Mouse (Mus musculus) right cerebral cortex, adult 18-20 months (tissue): ENCODE measurements at regions not wholly inside any gene's neighbourhood (a gene's known extent, or its start where the extent isn't known, plus 50 kb on each side); places are given as distances from the start of the nearest gene placed in this dataset.

Experiments
- DNase-seq: peaks from one replicate; pipeline ENCODE4 v3.0.0; 2022; ENCODE audit warnings: mixed read lengths

DNA sequence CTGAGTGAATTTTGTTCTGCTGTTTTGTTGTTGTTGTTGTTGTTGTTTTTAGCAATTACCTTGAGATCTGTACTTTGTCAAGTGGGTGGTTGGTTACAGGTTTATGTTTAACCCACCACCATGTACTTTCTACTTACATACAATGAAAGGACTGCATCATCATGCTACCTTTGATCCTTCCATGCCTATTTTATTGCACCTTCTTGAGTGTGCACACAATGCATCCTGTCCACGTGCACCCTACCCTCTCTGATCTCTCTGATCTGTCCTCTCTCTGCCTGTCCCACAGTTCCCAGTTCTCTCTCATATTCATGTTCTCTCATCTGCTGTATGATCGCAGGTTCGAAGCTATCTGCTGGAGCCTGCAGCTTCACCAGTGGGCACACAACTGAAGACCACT is 59.9 kb upstream of the Gas1 start:
- DNase-seq = no peak

- DNase-seq = no peak
These were observed 65.4 kb upstream of the Gas1 start for GRCm38 (mm10) chr13:60242447-60243109.

DNA sequence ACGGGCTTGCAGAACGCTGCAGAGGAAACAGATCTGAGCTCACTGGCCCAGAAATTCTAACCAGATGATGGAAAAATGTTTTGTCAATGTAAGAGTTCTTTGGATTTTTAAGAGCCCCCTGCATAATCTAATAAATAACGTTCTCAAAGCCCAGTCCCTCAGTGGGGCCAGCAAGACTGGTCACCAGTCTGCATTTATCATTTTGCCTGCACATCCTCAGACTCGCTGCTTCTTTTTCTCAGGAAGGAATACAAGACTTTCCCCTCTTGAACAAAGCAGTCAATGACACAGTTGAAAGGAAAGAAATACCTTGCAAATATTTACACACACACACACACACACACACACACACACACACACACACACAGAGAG is 65.9 kb upstream of the Gas1 start:
- no peak for DNase-seq

GRCm38 (mm10) chr13:60255162-60255561 is 78.0 kb upstream of the Gas1 start:
- DNase-seq = no peak

- no peak for DNase-seq
These were observed 78.5 kb upstream of the Gas1 start for GRCm38 (mm10) chr13:60255715-60256114.

DNA sequence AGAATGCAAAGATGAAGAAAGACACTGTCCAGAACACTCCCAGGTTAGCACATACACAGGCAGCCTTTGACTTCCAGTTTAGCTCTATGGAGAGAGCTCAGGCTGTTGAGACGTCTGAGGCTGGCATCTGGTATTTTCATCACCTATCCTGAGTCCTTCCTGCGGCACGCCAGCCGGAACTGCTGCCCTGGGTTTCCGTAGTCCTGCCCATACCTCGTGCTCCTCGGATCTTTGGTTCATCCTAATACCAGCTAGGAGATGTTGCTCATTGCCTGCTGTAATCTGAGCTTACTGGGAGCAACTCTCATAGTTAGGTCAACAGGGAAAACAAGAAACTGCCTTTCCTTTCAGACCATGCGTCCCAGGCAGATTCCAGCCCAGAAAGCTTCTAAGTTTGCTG is 79.8 kb upstream of the Gas1 start:
- no peak for DNase-seq

- DNase-seq = no peak
These were observed 80.7 kb upstream of the Gas1 start for GRCm38 (mm10) chr13:60257878-60258277.

DNA sequence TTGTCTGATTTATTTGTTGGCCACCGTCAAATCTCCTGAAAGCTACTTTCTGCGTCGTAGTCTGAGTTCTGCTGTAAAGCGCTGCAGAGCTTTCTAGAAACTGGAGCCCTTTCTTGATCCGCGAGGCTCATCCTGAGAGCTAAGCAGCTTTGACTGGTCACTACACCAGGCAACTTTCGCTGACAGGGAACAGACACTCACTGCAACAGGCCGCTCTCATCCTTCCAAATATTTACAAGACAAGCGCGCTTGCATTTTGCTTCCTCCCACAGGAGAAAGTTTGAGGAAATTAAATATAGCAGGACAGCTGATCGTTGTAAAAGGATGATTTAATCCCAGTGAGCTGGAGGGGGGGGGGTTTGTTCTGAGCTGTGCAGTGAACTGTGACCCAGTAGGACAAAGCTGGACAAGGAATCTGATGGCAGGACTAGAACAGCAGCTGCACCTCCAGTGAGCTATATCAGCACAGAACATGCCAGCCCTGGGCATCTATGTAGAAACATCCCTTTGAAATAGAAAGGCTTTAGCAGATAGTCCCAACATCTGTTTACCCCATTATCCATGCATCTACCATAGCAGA is 85.4 kb upstream of the Gas1 start:
- DNase-seq = no peak

DNA sequence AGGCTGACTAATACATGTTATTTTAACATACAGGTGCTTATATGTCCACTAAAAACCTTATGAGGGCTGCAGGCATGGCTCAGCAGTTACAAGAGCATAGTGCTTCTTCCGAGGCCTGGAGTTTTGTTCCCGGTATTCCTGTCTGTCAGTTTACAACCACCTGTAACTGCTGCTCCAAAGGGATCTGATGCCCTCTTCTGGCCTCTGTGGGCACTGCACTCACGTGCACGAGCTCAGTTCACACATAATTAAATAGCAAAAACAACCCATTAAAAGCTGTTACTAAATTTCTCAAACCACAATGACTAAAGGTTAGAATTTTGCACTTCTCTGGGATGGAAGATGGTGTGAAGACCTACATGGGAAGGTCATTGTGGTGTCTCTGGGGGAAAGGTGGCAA is 87.3 kb upstream of the Gas1 start:
- DNase-seq = no peak

DNA sequence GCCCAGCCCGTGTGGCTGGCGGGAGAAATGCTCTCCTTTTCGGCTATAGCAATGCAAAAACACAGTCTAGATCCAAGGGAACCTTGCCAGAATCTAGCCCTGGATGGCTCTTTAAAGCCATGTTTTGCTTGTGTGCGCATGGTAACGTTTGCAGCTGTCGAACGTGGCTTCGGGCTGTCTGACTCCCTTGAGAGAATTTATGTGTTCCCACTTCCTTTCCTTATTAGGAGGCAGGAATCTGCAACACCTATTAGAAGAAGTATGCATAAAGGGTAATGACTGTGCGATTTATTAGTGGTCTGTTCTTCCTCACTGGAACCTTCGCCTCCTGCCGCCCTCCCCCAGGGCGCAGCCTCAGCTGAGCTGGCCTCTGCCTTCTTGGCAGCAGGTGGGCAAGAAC is 90.4 kb upstream of the Gas1 start:
- DNase-seq = no peak

DNA sequence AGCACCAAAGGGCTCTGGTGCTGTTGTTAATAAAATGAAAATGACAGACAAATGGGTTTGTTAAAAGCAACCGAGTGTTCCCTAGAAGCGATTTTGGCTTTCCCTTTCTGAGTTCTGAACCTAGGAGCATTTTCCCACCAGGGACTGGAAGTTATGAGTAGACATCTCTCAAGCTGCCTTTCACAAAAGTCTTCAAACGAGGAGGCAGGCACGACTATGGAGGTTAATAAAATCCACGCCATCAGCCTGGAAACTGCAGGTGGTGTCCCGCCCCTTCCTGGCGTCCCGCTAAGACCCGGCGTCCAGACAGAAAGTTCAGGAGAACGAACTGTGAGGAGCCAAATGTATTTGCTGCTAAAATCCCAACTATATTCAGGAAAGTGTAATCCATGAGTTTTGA is 91.1 kb upstream of the Gas1 start:
- no peak for DNase-seq

DNA sequence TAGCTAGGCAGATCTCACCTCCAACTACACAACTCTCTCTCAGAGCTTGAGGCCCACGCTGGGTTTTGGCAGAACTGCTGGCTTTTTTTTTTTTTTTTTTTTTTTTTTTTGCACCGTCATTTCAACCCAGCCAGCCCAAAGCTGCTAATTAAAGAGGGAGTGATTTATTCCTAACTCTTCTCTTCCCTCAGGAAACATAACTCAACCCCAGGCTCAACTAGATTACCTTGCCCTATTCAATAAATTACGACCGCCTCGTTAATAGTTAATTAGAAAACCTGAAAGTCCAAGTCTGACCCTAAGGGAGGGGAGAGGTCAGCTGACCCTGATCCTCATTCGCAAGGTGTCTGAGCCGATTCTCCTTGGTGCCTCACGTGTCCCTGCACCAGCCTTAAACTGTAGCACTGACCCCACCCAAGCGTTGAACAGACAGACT is 92.3 kb upstream of the Gas1 start:
- no peak for DNase-seq

GRCm38 (mm10) chr13:60270526-60270925 is 93.4 kb upstream of the Gas1 start:
- no peak for DNase-seq

GRCm38 (mm10) chr13:60273331-60273730 is 96.2 kb upstream of the Gas1 start:
- DNase-seq = no peak

- no peak for DNase-seq
These were observed 105.5 kb upstream of the Gas1 start for GRCm38 (mm10) chr13:60282543-60283251.

DNA sequence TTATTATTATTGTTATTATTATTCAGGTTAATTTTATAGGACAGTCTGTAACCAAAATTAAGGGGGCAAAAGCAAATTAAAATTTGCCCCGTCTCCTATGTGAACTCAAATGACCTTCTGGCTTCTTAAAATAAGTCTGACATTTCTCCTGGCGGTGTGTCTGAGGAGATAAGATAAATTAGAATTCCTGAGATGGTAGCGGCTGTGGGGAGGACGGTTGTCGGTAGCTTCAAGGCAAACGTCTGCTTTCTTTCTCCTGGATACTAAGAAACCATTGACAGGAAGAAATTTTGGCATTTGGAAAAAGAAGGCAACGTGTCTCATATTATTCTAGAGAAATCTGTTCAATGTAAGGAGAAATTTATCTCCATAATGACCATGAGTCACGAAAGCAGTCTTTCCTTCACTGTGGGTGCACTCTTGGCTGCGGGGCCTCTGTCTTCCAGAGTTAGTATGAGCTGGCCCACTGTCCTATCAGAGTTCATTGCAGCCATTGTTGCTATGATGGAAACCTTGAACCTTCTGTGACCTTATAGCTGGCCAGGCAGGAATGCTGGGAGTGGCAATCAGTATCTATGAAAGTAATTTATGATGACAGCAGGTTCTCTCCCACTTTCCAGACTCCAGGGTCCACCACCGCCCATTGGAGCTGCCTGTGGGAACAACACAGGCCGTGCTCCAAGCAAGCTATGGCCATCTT is 109.5 kb upstream of the Gas1 start:
- DNase-seq = no peak

GRCm38 (mm10) chr13:60289650-60290049 is 112.5 kb upstream of the Gas1 start:
- no peak for DNase-seq

DNA sequence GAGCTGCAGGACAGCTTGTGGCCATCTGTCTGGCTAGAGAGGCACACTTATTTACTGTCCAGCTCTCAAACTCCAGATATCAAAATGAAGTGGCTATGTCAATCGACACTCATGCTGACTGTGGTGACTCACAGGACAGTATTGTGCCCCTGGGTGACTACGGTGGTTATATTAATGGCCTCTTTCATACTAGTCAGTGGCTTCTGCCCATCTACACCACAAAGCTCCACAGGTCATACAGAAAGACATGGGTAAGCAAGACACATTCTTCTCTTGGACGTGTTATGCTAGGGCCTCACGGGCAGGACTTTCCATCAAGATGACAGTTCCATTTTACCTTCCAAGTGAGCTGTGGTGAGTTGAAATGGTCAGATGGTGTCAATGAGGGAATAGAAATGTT is 113.7 kb upstream of the Gas1 start:
- no peak for DNase-seq

DNA sequence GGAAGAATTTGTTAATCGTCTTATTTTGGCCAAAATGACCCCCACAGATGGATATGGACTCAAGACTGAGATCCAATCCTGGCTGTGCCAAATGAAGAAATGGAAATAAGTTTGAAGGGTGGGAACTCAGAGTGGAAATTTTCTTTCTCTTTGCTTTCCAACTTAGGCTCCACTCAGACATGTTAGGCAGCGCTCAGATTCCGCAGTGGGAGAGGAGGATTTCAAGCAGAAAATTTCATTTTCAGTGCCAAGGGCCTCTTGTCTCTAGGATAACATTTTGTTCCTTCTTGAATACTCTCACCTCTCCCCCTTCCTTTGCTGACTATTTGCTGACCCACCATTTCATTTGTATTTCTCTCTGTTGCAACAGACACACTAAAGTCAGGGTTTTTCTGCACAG is 114.2 kb upstream of the Gas1 start:
- no peak for DNase-seq

- no peak for DNase-seq
These were observed 119.2 kb upstream of the Gas1 start for GRCm38 (mm10) chr13:60296201-60296895.

DNA sequence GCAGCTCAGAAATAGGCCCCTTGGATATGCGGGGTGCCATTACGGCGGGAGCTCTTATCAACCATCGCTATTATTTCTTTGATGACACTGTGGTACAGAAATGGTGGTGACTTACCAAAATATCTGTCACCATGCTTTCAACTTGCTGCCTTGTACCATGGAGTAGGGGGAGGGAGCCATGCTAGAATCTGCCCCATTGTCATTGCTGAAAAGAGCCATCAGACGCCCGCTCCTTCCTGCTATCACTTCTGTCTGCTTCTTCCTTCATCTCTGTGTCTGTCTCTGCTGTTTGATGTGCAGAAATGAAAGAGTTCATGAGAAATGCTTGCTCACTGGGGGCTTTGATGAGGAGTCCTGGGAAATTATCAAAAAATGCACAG is 119.7 kb upstream of the Gas1 start:
- no peak for DNase-seq

DNA sequence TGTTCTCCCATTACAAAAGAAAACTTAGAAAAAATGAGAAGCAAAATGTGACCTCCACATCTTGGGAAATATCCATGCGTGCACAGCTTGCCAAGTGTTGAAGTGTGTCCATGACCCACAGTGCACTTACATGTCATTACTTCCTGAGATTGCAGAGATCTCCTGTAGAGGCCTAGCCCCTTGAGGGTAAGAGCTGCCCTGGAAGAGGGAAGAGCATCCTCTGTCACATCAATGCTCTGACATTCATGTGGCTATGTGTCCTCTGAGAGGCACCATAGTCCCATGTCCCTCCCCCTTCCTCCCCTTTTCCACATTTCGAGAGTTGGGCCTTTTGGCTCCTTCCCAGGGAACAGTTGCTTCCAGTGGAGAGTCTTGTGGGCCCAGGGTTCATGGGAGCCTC is 121.4 kb upstream of the Gas1 start:
- DNase-seq = no peak

DNA sequence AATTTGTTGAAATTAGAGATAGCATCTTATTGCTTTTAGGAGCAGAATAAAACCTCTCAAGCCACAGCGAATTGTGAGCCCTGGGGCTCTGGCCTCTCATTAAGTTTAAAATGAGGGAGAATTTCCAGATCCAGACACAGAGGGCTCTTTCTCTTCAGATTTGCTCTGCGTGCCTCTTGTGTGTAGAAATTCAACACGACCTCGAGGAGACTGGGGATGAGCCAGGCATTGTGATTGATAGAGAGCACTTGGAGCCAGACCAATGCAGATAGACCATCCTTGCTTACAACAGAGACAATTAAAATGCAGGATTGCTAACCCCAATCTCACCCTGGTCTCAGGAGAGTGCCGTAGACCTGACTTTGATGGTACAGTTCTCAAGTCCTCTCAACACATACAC is 121.9 kb upstream of the Gas1 start:
- DNase-seq = no peak
